Mouse (Mus musculus): ENCODE results near the gene Pdss1. TPM values are rescaled to one million over a fixed set of nuclear protein-coding genes. Genes with fewer than 3 reads are reported as not detected.
"Not testable (repeated sequence)": the region's sequence is repeated elsewhere in the genome, so short reads cannot be mapped to it uniquely, and the experiment has no call there.

Pdss1 gene
- polyA plus RNA-seq (2015; fragmentation: Nextera tagmentation; extraction: Ambion mirVana): 22.7 and 23.8 TPM in 2 replicates

DNA sequence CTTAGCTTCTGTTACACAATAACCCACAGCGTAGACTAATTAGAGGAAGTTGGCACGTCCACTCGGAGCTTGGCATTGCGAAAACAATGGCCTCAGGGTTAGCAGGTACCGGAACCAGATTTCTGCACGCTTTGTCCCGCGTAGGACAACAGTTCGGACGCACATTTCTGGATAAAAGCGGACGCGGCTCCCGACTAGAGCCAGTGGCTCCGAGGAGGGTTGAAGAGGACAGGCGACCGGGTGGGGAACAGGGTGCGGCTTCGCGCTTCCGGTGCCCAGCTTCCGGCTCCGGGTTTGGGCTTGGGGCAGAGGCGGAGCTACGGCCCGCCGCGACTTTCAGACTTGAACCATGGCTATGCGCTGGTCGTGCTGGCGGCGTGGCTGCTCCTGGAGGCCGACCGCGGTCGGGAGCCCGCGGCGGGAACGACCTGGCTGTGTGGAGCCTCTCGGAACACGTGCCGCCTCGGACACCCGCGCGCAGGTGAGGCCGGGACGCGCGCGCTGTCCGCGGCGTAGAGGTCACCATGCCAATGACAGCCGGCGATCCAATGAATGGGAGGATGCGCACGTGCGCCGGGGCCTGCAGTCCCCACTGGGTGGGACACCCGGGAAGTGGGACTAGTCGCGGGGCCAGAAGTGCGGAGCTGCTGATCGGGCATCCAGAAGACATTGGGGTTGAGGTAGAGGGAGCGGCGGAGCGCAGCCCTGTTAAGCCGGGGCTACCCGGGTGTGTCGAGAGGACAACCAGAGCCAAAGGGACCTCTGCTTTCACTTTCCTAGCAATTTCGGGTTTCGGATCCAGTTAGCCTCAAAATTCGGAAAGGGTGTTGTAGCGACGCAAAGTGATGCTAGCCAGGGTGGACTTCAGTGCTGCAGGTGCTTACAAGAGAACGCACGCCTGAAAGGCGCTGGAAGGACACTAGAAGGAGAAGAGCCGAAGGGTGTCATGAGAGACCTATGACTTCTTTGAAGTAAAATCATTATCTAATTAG is at the start of gene Pdss1:
Gene Pdss1 (plus strand): TSS at position 241 of the 992 bp plus-strand sequence.
- ATAC-seq (replicated peaks): peak; percentile 99
- WGBS: under 1% methylated on average over 81 of the region's 81 CpGs
- Histone ChIP-seq H3K9ac (replicated peaks) (peak within 1 kb of the TSS; percentile 61), H3K27me3 (no peaks in the 10 kb centered on the region), H3K36me3 (no peaks in the 10 kb centered on the region), H3K9me3 (no peaks in the 10 kb centered on the region), H3K4me1 (peaks cover 20% of the 10 kb centered on the region), H3K4me3 (peak within 1 kb of the TSS; percentile 73), H3K4me2 (replicated peaks) (peak within 1 kb of the TSS; percentile 66), H3K27ac (replicated peaks) (peak within 1 kb of the TSS; percentile 82)

DNA sequence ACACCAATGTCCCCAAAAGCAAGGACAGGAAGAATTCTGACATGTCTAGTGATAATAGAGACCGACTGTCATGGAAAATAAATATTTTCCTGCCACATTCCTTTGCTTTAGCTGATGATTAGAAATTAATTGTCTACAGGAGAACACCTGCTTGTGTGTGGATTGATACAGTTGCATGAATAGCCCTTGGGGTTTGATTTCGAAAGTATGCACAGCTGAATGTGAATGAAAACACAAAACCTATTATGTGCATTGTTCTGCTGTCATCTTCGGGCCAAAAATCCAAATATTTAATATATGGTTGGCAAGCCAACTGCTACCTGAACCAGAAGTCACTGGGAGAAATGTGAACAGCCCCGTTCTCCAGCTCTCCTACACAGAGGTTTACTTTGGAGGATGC is 43.4 kb upstream of the Pdss1 start:
- Histone ChIP-seq H3K4me3 (no peak overlapping the region), H3K9ac (replicated peaks) (no peak overlapping the region), H3K27me3 (no peaks in the 10 kb centered on the region), H3K27ac (replicated peaks) (no peak overlapping the region), H3K4me1 (no peaks in the 10 kb centered on the region), H3K36me3 (no peaks in the 10 kb centered on the region), H3K4me2 (replicated peaks) (no peak overlapping the region), H3K9me3 (no peaks in the 10 kb centered on the region)
- no peak for ATAC-seq (replicated peaks)
- WGBS: 80% methylated on average over 4 of the region's 4 CpGs

DNA sequence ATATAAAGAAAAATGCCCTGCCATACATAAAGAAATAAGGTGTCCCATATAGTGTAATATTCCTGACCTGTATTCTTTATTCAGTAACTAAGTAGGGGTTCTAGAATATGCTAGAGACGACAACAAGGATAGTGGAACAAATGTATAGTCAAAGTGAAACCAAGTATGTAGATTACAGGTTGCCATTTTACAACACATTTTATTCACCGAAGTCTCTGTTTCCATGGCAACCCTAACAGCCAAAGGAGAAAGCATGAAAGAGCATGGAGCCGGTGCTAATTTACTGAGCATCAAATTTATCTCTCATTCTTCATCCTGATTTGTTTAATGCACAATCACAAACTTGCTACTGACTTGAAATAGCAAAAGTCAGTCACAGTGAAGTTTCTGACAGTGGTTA is 37.8 kb upstream of the Pdss1 start:
- WGBS: 35% methylated on average over 3 of the region's 3 CpGs
- Histone ChIP-seq H3K27me3 (no peaks in the 10 kb centered on the region), H3K36me3 (no peaks in the 10 kb centered on the region), H3K4me1 (no peaks in the 10 kb centered on the region), H3K27ac (replicated peaks) (no peak overlapping the region), H3K4me2 (replicated peaks) (no peak overlapping the region), H3K9ac (replicated peaks) (no peak overlapping the region), H3K4me3 (no peak overlapping the region), H3K9me3 (no peaks in the 10 kb centered on the region)
- ATAC-seq (replicated peaks): peak; percentile 60; the same call in 1 of the 2 replicates

DNA sequence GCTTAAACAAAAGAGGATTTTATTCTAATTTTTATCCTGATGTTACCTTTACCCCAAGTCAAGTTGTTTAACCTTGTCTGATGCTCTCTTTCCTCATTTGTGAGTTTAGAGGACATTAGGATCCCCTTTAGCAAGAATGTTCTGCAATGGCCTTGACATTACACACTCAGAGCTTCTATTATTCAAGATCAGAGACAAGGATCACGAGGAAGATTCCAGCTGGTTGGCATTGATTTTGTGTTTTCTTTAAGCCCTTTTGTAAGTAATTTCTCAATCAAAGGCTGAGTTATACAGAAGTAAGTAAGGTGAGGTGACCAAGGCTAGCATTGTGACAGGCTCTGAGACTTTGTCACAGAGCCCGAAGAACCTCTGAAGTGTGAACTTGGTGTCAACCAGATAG is 33.1 kb upstream of the Pdss1 start:
- Histone ChIP-seq H3K36me3 (no peaks in the 10 kb centered on the region), H3K4me1 (no peaks in the 10 kb centered on the region), H3K4me3 (no peak overlapping the region), H3K27me3 (no peaks in the 10 kb centered on the region), H3K9ac (replicated peaks) (no peak overlapping the region), H3K9me3 (no peaks in the 10 kb centered on the region), H3K4me2 (replicated peaks) (no peak overlapping the region), H3K27ac (replicated peaks) (no peak overlapping the region)
- ATAC-seq (replicated peaks): no peak
- 80% methylated on average over 2 of the region's 2 CpGs for WGBS

DNA sequence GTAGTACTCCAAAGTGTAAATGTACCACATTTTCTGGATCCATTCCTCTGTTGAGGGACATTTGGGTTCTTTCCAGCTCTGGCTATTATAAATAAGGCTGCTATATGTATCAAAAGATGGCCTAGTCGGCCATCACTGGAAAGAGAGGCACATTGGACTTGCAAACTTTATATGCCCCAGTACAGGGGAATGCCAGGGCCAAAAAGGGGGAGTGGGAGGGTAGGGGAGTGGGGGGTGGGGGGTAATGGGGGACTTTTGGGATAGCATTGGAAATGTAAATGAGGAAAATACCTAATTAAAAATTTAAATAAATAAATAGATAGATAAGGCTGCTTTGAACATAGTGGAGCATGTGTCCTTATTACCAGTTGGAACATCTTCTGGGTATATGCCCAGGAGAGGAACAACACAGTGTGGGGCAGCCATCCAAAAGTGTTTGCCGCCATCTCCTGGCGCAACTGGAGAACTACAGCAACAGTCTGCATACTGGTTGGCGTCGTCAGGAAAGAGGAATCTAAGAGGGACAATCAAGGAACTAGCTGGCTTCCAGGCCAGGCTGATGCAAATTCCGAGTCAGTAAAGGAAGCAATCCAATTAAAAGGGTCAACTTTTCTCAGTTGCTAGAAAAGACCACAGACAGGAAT is 30.8 kb upstream of the Pdss1 start:
- not testable (repeated sequence) for H3K36me3 ChIP-seq; H3K9me3 ChIP-seq; H3K4me1 ChIP-seq; H3K4me2 ChIP-seq (replicated peaks); H3K27me3 ChIP-seq; H3K9ac ChIP-seq (replicated peaks); H3K4me3 ChIP-seq; H3K27ac ChIP-seq (replicated peaks)
- peak; percentile 96 for ATAC-seq (replicated peaks)
- 4% methylated on average over 6 of the region's 6 CpGs for WGBS

DNA sequence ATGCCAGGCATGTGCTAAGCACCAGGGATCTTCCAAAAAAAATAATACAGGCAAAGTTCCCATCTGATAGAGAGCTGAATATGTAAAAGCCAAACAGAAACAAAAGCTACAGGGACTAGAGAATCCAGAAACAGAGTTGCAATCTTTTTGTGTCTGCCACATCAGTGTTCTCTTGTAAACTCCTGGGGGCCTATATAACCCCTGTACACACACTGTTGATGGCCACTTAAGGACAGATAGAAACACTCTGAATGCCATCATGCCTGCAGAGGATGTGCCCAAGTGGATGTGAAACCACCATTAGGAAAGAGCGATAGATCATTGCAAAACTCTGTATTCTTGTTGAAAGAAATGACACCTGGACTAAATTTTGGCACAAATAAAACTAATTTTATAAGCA is 29.5 kb upstream of the Pdss1 start:
- no peak overlapping the region for H3K9ac ChIP-seq (replicated peaks)
- H3K4me2 ChIP-seq (replicated peaks): no peak overlapping the region
- no peaks in the 10 kb centered on the region for H3K36me3 ChIP-seq
- WGBS: 91% methylated on average over 1 of the region's 1 CpGs
- no peak for ATAC-seq (replicated peaks)
- H3K27me3 ChIP-seq: no peaks in the 10 kb centered on the region
- no peak overlapping the region for H3K4me3 ChIP-seq
- no peak overlapping the region for H3K27ac ChIP-seq (replicated peaks)
- no peaks in the 10 kb centered on the region for H3K4me1 ChIP-seq
- no peaks in the 10 kb centered on the region for H3K9me3 ChIP-seq

DNA sequence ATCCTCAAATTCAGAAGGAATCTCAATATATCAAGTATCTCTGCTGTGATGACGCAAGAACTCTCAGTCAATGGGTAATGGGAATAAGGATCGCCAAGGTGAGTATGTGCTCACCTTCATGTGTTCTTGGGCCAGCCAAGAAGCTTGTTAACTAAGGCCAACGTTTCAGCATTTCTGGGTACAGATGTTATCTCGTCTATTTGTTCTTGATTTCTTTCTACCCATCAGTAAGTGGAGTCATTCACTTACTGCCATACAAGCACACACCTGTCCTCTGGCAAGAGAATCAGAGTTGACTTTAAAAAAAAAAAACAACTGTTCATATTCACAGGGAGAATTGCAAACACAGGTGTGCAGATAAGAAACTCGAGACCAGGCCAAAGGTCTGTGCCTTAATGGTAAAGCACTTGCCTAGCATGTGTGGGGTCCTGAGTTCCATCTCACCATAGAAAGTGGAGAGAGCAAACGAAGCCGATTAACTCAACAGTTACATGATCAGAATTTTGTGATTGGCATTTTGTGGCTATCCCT is 28.4 kb upstream of the Pdss1 start:
- Histone ChIP-seq H3K27me3 (no peaks in the 10 kb centered on the region), H3K9ac (replicated peaks) (no peak overlapping the region), H3K9me3 (no peaks in the 10 kb centered on the region), H3K4me3 (no peak overlapping the region), H3K36me3 (no peaks in the 10 kb centered on the region), H3K4me1 (no peaks in the 10 kb centered on the region), H3K4me2 (replicated peaks) (no peak overlapping the region), H3K27ac (replicated peaks) (no peak overlapping the region)
- WGBS: 84% methylated on average over 7 of the region's 7 CpGs
- no peak for ATAC-seq (replicated peaks)

DNA sequence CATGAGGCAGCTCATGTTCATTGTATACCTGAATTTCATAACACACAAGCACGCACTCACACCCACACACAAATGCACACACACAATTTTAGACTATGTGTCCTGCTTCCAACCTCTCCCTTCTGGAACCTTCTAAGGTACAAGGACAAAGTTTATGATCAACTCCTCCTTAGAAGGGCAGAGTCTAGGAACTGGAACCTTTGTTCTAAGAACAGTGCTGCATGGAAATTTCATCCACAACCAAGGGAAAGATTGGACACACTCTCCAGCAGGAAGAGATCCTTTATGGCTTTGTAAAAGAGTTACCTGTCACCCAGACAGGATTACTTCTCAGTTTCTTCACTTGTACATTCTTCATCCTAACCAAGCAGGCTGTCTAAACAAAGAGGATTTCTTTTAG is 22.2 kb upstream of the Pdss1 start:
- Histone ChIP-seq H3K27me3 (no peaks in the 10 kb centered on the region), H3K27ac (replicated peaks) (no peak overlapping the region), H3K9me3 (no peaks in the 10 kb centered on the region), H3K9ac (replicated peaks) (no peak overlapping the region), H3K4me1 (no peaks in the 10 kb centered on the region), H3K4me3 (no peak overlapping the region), H3K36me3 (no peaks in the 10 kb centered on the region), H3K4me2 (replicated peaks) (no peak overlapping the region)
- WGBS: 93% methylated on average over 1 of the region's 1 CpGs
- no peak for ATAC-seq (replicated peaks)

DNA sequence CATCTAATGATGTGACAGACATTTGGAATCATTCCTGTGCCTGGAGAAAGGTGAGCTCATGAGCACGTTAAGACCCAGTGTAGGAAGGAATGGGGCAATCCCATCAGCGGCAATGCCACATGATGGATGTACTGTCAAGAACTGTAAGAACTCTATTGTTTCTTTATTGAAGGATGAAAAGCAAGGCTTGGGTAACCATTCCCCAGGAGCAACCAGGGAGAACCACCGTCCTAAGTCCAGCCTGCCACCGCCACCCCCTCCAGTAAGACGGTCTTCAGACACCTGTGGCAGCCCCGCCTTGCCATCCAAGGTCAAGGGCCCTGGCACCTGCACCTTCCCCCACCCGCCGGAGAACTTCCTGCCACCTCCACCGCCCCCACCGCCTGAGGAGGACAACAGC is 20.7 kb upstream of the Pdss1 start:
- H3K4me1 ChIP-seq: no peaks in the 10 kb centered on the region
- H3K9me3 ChIP-seq: no peaks in the 10 kb centered on the region
- no peaks in the 10 kb centered on the region for H3K36me3 ChIP-seq
- no peak overlapping the region for H3K4me2 ChIP-seq (replicated peaks)
- no peak overlapping the region for H3K4me3 ChIP-seq
- no peaks in the 10 kb centered on the region for H3K27me3 ChIP-seq
- no peak overlapping the region for H3K27ac ChIP-seq (replicated peaks)
- 62% methylated on average over 10 of the region's 10 CpGs for WGBS
- H3K9ac ChIP-seq (replicated peaks): no peak overlapping the region
- no peak for ATAC-seq (replicated peaks)

DNA sequence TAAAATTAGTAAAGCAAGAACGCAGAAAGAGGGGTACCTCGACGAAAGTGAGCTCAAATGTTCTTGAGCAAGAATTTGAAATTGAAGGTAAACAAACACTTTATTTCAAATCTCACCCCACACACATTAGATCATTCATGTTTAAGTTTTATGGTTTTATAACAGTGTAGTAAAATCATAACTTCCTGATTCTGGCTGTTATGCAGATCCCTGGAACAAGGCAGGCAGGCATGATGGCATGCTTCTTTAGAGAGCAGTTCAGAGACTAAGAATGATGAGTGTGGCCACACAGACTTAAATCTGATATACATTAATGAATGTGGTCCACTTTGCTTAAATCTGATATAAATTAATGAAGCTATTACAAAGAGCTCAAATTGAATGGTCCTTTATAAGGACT is 18.7 kb upstream of the Pdss1 start:
- Histone ChIP-seq H3K27ac (replicated peaks) (no peak overlapping the region), H3K9ac (replicated peaks) (no peak overlapping the region), H3K27me3 (no peaks in the 10 kb centered on the region), H3K4me1 (no peaks in the 10 kb centered on the region), H3K9me3 (no peaks in the 10 kb centered on the region), H3K4me3 (no peak overlapping the region), H3K4me2 (replicated peaks) (no peak overlapping the region), H3K36me3 (no peaks in the 10 kb centered on the region)
- WGBS: 88% methylated on average over 3 of the region's 3 CpGs
- ATAC-seq (replicated peaks): no peak

DNA sequence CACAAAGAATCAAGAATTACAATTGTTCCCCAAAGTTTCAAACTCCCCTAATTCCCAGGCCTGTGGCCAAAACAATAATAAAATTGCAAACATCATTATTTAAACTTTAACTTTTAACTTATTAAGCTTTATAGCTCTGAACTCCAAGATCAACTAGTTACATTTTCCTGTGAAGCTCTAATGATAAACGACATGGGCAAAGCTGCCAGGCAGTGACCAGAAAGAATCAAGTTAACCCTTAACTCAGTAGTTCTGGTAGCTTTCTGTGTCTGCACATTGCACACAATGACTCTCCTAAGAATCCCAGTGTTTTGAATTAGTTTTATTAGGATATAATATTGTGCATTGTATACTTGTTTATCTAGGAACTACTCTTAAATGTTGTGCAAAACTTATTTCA is 16.5 kb upstream of the Pdss1 start:
- no peaks in the 10 kb centered on the region for H3K9me3 ChIP-seq
- 60% methylated on average over 1 of the region's 1 CpGs for WGBS
- ATAC-seq (replicated peaks): no peak

DNA sequence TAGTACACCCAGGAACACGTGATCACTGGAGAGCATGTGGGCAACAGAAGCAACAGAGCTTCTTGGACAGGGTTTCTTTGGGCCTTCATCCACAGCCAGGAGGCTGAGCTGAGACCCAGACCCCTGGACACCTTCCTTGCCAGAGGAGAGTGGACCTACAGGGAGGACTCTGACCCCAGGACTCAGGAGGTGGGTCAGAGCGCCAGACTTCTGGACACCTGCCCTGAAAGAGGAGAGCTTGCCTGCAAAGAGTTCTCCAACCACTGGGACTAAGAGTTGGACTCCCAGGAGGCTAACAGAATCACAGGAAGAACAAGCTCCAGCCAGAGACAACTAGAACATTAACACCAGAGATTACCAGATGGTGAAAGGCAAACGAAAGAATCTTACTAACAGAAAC is 14.6 kb upstream of the Pdss1 start:
- H3K27ac ChIP-seq (replicated peaks); H3K4me1 ChIP-seq; H3K36me3 ChIP-seq; ATAC-seq (replicated peaks); H3K27me3 ChIP-seq; H3K9ac ChIP-seq (replicated peaks); H3K4me2 ChIP-seq (replicated peaks); H3K9me3 ChIP-seq; H3K4me3 ChIP-seq: not testable (repeated sequence)
- WGBS: 89% methylated on average over 3 of the region's 3 CpGs

More for the DNA sequence above, 16.5 kb upstream of the Pdss1 start:
- Histone ChIP-seq H3K4me3 (no peak overlapping the region), H3K4me2 (replicated peaks) (no peak overlapping the region), H3K9ac (replicated peaks) (no peak overlapping the region), H3K27ac (replicated peaks) (no peak overlapping the region), H3K36me3 (no peaks in the 10 kb centered on the region), H3K27me3 (no peaks in the 10 kb centered on the region), H3K4me1 (no peaks in the 10 kb centered on the region)
